Mouse (Mus musculus) kidney, embryonic 15.5 days (tissue): ENCODE results near the gene Esp22. TPM values are rescaled to one million over a fixed set of nuclear protein-coding genes. Genes with fewer than 3 reads are reported as not detected.
"Not testable (repeated sequence)": the region's sequence is repeated elsewhere in the genome, so short reads cannot be mapped to it uniquely, and the experiment has no call there.

Experiments
- ATAC-seq: fragments of 200-750 bp; cut with Nextera tagmentation; replicated peaks from 2 replicates; pipeline ENCODE4 v1.8.0; 2017; ENCODE audit warnings: moderate TSS enrichment; ENCODE audit not compliant: low FRiP score
- H3K27ac ChIP-seq: fragments of 300-500 bp; sonication (generic); 2 replicates; pipeline ENCODE4 v1.5.1; 2015; ENCODE audit warnings: mild to moderate bottlenecking, inconsistent platforms
- H3K27me3 ChIP-seq: fragments of 300-500 bp; sonication (generic); 2 replicates; pipeline ENCODE4 v1.6.1; 2015; ENCODE audit warnings: inconsistent platforms
- H3K36me3 ChIP-seq: fragments of 300-500 bp; sonication (generic); 2 replicates; pipeline ENCODE4 v1.6.1; 2015; ENCODE audit warnings: inconsistent platforms
- H3K4me1 ChIP-seq: fragments of 300-500 bp; sonication (generic); 2 replicates; pipeline ENCODE4 v1.6.1; 2015; ENCODE audit warnings: inconsistent platforms
- H3K4me2 ChIP-seq: fragments of 300-500 bp; sonication (generic); 2 replicates; pipeline ENCODE4 v1.6.1; 2015; ENCODE audit warnings: moderate library complexity, mild to moderate bottlenecking, inconsistent platforms
- H3K4me3 ChIP-seq: fragments of 300-500 bp; sonication (generic); replicated peaks from 2 replicates; pipeline ENCODE4 v1.5.1; 2015; ENCODE audit warnings: mild to moderate bottlenecking, inconsistent platforms
- H3K9ac ChIP-seq: fragments of 300-500 bp; sonication (generic); 2 replicates; pipeline ENCODE4 v1.6.1; 2015; ENCODE audit warnings: mild to moderate bottlenecking, inconsistent platforms
- H3K9me3 ChIP-seq: fragments of 300-500 bp; sonication (generic); replicated peaks from 2 replicates; pipeline ENCODE4 v1.6.1; 2016; ENCODE audit warnings: inconsistent platforms
- WGBS: fragments of 180-500 bp; shearing (Covaris S2); methylation state at CpG from one replicate; pipeline ENCODE4 v1.1.7; 2015; ENCODE audit warnings: mixed read lengths; 5-methylcytosine and 5-hydroxymethylcytosine counted together
- polyA plus RNA-seq: library from polyadenylated mRNA; unstranded; fragments of >200 nt; fragmentation: Nextera tagmentation; extraction: Ambion mirVana; gene quantifications from 2 replicates; pipeline ENCODE4 v1.2.1, GENCODE M21; 2015

Gene Esp22
- polyA plus RNA-seq, result not detected in 2 replicates

DNA sequence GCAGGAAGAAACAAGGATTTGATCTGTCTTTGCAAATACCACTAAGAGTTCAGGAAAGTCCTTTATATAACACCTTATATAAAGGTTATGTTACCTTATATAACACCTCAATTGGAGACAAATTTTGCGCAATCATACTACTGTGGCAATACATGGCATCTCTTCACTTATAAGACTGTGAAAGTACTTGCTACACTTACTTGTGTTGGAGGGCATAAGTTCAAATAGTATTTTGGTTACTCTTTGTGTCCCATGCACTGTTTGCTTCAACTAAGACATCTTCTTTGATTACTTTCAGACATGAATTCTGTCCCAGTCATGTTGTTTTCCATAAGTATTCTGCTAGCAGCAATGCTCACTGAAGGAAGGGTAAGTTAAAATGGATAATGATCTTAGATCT is at the start of gene Esp22:
Gene Esp22 (plus strand): TSS at position 301 of the 400 bp plus-strand sequence.
- Histone ChIP-seq H3K36me3 (no peaks in the 10 kb centered on the region), H3K4me2 (no peak within 1 kb of the TSS), H3K9me3 (no peaks in the 10 kb centered on the region), H3K4me1 (no peaks in the 10 kb centered on the region), H3K27me3 (no peaks in the 10 kb centered on the region), H3K4me3 (no peak within 1 kb of the TSS), H3K9ac (no peak within 1 kb of the TSS), H3K27ac (no peak within 1 kb of the TSS)
- no peak for ATAC-seq
- WGBS, result 91% methylated on average over 1 of the region's 1 CpGs

DNA sequence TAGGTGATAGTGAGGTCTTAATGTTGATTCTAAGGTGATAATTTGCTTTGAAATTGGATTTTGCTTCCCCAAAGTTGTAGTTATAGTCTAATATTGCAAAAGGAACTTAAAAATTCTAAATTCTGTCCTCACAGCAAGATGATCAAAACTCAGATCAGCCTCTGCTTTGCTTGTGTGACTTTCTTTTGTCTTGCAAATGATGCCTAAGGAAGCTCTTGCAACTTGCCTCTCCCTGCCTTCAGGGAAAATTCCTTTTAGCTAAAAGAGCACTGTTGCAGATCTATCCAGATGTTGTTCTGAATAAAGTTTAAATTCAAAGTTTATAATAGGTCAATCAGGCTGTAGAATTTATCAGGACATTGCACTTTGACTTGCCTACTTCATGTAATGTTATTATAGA is 31.5 kb upstream of the Esp22 start:
- H3K4me3 ChIP-seq, result no peak overlapping the region
- no peaks in the 10 kb centered on the region for H3K4me1 ChIP-seq
- no peaks in the 10 kb centered on the region for H3K36me3 ChIP-seq
- no peak overlapping the region for H3K27ac ChIP-seq
- no peak overlapping the region for H3K4me2 ChIP-seq
- no peak for ATAC-seq
- no peak overlapping the region for H3K9ac ChIP-seq
- H3K27me3 ChIP-seq, result no peaks in the 10 kb centered on the region
- H3K9me3 ChIP-seq, result peaks cover 5% of the 10 kb centered on the region

DNA sequence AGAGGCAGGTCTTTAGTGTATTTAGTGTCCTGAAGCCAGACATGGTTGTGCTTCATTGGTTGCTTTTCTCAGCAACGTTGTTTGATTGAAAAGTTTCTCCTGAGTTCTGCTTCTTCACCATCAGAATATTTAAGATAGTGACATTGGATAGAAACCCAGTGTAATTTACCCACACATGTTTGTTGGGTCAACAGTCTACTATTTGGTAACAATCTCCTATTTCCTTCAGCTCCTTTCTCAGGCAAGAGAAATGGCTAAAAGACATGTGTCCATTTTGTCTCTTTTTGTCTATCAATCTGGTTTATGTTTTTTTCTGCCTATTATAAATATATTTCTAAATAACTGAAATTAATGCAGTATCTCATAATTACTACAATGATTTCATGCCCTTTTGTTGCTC is 18.2 kb upstream of the Esp22 start, which contains the start of gene Esp23:
Gene Esp23 (minus strand): TSS at position 101 of the 400 bp plus-strand sequence.
- no peak within 1 kb of the TSS for H3K9ac ChIP-seq
- no peaks in the 10 kb centered on the region for H3K27me3 ChIP-seq
- no peaks in the 10 kb centered on the region for H3K4me1 ChIP-seq
- H3K9me3 ChIP-seq, result no peaks in the 10 kb centered on the region; the same call in 1 of the 2 replicates
- no peaks in the 10 kb centered on the region for H3K36me3 ChIP-seq
- H3K4me2 ChIP-seq, result no peak within 1 kb of the TSS
- ATAC-seq, result no peak
- 48% methylated on average over 1 of the region's 1 CpGs for WGBS
- H3K27ac ChIP-seq, result no peak within 1 kb of the TSS
- H3K4me3 ChIP-seq, result no peak within 1 kb of the TSS

DNA sequence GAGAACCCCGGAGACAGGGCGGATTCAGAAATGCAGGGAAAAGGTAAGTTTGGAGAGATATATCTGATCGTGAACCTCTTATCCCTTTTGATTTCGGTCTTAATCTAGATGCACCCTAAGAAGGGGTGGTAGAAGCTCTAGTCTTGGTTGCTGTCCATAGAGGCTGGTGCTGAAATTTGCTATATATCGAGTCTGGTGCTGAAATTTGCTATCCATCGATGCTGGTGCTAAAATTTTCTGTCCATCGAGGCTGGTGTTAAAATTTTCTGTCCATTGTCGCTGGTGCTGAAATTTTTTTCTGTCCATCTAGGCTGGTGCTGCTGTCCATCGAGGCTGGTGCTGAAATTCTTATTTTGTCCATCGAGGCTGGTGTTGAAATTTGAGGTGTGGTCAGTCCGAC is 12.0 kb downstream of the Esp22 start:
- not testable (repeated sequence) for H3K4me3 ChIP-seq, H3K36me3 ChIP-seq, H3K9ac ChIP-seq, H3K4me2 ChIP-seq, H3K27ac ChIP-seq, H3K4me1 ChIP-seq, ATAC-seq, H3K27me3 ChIP-seq
- H3K9me3 ChIP-seq, result peaks cover 17% of the 10 kb centered on the region; the same call in 1 of the 2 replicates
- 77% methylated on average over 11 of the region's 11 CpGs for WGBS

DNA sequence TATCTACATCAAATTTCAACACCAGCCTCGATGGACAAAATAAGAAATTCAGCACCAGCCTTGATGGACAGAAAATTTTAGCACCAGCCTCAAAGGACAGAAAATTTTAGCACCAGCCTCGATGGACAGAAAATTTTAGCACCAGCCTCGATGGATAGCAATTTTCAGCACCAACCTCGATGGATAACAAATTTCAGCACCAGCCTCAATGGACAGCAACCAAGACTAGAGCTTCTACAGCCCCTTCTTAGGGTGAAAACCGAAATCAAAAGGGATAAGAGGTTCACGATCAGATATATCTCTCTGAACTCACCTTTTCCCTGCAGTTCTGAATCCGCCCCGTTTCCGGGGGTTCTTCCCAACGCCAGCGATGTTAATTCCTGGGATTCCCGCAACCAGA is 34.0 kb downstream of the Esp22 start:
- not testable (repeated sequence) for ATAC-seq, H3K27ac ChIP-seq, H3K27me3 ChIP-seq, H3K36me3 ChIP-seq, H3K4me1 ChIP-seq, H3K4me2 ChIP-seq, H3K4me3 ChIP-seq, H3K9ac ChIP-seq, H3K9me3 ChIP-seq
- 73% methylated on average over 12 of the region's 12 CpGs for WGBS

Other genes starting within 250 kb of the Esp22 start
- not detected in 2 replicates for gene Esp24, start 58.6 kb upstream of the Esp22 start, polyA plus RNA-seq
- not detected in 2 replicates for gene Gm21903, start 52.0 kb upstream of the Esp22 start, polyA plus RNA-seq
- not detected in 2 replicates for gene Esp23, start 18.3 kb upstream of the Esp22 start, polyA plus RNA-seq